Mouse (Mus musculus): ENCODE data around the gene Arpc1a.

Arpc1a gene

GRCm38 (mm10) chr5:145140611-145141010, 57.0 kb downstream of the Arpc1a start:
- DNase-seq (ENCODE audit: low spot score) = no peak

- no peak for DNase-seq (ENCODE audit: low spot score)
Observed at GRCm38 (mm10) chr5:145147748-145148147, 64.1 kb downstream of the Arpc1a start.

- no peak for DNase-seq (ENCODE audit: low spot score)
Observed at GRCm38 (mm10) chr5:145149294-145149693, 65.7 kb downstream of the Arpc1a start.

GRCm38 (mm10) chr5:145152690-145153089, 69.1 kb downstream of the Arpc1a start:
- no peak for DNase-seq (ENCODE audit: low spot score)

Measured in urinary bladder, postnatal 10 days (tissue).